Mouse (Mus musculus) bone marrow macrophage, adult 2 months (primary cell): ENCODE measurements around the gene Ccdc42. TPM values are rescaled to one million over a fixed set of nuclear protein-coding genes. Genes with fewer than 3 reads are reported as not detected.

Source experiments
- H3K27ac ChIP-seq: 2 replicates; pipeline ENCODE4 v1.5.1; 2012; ENCODE audit warnings: low read depth, low read length; ENCODE audit not compliant: insufficient read depth
- H3K4me1 ChIP-seq: 2 replicates; pipeline ENCODE4 v1.6.1; 2012; ENCODE audit warnings: low read length; ENCODE audit not compliant: control insufficient read depth, insufficient read depth
- H3K4me3 ChIP-seq: 2 replicates; pipeline ENCODE4 v1.5.1; 2012; ENCODE audit warnings: mild to moderate bottlenecking, low read length, moderate library complexity; ENCODE audit not compliant: insufficient read depth
- CTCF ChIP-seq: IDR thresholded peaks from 2 replicates; pipeline ENCODE4 v1.5.1; 2012; ENCODE audit warnings: low read depth, mild to moderate bottlenecking, low read length, moderate library complexity
- POLR2A ChIP-seq: IDR thresholded peaks from 2 replicates; pipeline ENCODE4 v1.6.1; 2012; ENCODE audit warnings: mild to moderate bottlenecking, low read depth, low read length, borderline replicate concordance
- polyA plus RNA-seq: library from polyadenylated mRNA; stranded (reverse); fragments of >200 nt; gene quantifications from 2 replicates; pipeline ENCODE4 v1.2.4, GENCODE M21; 2012; ENCODE audit not compliant: missing spikeins, insufficient read depth, insufficient read length

Gene Ccdc42
- polyA plus RNA-seq, 1 experiment, result not detected

DNA sequence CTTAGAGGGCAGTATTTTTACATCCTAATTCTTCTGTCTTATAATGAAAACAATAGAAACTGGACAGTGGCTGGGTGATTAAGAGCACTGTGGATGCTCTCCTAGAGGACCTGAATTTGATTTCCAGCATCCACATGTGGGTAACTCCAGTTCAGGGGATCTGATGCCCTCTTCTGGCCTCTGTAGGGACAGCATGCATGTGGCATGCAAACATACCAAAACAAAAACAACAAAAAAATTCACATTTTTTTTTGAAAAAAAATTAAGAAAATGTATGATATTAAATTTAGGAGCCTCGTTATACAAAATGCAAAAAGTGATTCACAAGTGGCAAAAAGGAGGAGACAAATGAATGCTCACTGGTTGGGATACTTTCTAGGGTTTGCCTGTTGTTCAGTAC, 27.3 kb upstream of the Ccdc42 start:
- no peak for TF ChIP-seq CTCF
- TF ChIP-seq POLR2A, result no peak
- Histone ChIP-seq H3K27ac (no peak overlapping the region), H3K4me3 (no peak overlapping the region), H3K4me1 (no peaks in the 10 kb centered on the region)

DNA sequence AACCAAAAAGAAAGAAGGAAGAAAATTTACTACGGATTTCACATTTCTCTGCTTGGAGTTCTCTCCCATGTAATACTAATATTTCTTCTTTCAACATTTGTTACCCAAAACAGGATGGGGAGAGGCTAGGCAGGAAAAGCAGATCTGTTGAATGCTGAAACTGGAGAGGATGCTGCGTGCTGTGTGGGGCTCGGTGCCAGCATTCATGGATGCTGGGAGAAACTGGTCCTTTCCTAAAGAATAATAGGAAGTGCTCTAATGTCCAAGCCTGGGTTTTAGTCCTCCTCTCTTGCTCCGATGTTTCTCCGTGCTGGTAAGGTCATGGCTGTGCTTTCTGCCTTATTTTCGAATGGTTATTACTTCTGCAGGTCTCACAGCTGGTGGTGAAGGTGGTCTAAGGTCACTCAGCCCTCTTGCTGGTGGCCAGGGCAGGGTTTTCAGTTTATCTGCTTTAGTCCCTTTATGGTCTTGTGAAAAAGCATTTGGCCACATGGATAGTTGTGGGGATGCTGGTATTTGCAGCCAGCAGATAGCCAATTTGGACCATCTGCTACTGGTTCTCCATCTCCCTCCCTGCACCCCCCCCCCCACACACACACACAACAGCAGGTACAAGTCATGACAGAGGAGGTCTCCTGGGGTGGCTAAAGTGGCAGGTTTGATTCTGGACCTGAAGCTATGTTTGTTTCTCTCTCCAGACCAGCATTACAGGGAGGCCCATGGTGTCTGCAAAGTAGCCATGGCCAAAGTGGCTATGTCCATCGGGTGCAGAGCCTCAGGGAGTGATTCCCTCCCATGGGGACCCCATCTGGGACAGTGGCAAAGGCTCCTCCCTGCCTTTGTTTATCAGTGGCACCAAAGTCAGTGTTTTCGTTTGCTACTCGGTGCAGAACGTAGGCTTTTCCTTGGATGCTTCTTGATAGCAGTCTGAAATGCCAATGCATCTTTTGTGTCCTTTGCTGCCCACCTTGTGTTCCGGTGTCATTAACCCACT, 24.6 kb upstream of the Ccdc42 start:
- no peak for TF ChIP-seq POLR2A
- no peak for TF ChIP-seq CTCF
- Histone ChIP-seq H3K27ac (no peak overlapping the region), H3K4me1 (no peaks in the 10 kb centered on the region), H3K4me3 (no peak overlapping the region)

DNA sequence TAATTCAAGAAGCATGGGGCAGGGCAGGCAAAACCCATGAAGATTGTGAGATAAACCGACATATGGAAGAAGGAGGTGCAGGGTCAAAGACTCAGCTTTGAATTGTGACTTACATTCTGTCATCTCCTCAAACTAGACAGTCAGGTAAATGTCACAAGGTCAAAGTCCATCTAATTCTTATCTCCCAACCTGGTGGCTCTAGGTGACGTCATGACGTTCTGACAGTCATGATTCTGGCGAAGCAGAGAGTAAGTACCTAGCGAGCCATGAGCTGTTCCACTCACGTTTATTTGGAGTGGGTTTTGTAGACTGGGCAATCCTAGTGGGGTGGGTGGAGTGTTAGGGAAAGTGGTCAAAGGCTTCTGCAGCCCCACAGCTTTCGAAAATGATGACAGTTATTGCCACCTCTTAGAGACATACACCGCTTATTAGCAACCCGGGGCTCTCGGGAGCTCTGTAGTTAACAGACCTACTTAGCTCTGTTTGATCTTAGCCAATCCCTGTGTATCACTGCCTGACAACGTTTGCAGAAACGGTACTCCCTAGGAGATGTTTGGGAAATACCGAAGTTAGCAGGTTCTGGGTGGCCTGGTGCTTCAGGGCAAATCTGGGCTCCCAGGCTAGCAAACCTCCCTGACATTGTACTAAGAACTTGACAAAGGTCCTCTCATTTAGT, 22.3 kb upstream of the Ccdc42 start:
- Histone ChIP-seq H3K4me3 (no peak overlapping the region), H3K4me1 (no peaks in the 10 kb centered on the region)
- no peak for TF ChIP-seq POLR2A
- TF ChIP-seq CTCF, result no peak

DNA sequence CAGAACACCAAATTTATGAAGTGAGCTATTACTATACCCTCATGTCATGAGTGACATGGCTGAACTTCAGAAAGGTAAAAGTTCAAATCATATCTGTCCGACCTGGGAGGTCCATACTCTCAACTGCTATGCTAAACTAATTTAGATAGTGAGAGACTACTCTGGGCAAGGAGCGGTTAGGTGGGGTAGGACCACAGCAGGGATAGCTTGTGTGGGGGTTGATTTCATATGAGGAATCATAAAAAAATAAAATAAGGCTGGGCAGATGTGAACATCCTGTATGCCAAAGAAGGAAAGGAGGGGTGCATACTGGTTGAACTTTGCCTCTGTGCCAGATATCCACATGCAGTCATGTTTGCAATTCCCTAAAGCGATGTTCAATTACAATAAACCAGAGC, 21.8 kb upstream of the Ccdc42 start:
- Histone ChIP-seq H3K27ac (no peak overlapping the region), H3K4me1 (no peaks in the 10 kb centered on the region), H3K4me3 (no peak overlapping the region)
- no peak for TF ChIP-seq CTCF
- no peak for TF ChIP-seq POLR2A

More for the DNA sequence above, 22.3 kb upstream of the Ccdc42 start:
- H3K27ac ChIP-seq, result no peak overlapping the region

DNA sequence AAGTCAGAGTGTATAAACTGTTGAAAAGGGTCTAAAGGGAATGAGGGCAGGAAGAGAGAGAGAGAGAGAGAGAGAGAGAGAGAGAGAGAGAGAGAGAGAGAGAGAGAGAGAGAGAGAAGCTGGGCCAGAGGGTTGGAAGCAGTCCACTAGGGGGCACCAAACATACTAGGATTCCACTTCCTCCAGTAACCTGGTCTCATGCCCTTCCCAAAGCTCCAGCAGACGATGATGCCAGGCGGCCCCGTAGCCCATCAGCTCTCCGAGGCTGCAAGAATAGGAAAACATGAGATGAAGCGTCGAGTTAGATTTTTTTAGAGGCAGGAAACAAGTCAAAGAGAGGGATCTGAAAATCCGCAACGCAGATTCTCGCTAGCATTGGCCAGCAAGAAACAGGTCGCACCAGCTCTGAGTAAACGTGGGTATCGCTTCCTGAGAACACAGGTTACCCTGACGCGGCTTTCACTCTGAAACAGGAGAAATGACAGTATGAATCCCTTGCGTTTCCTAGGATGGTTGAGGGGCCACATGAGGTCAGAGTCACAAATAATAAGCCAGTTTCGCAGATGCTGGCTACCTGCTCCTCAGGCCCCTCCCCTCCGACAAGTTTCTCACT, 20.3 kb upstream of the Ccdc42 start:
- Histone ChIP-seq H3K27ac (no peak overlapping the region), H3K4me1 (no peaks in the 10 kb centered on the region), H3K4me3 (no peak overlapping the region)
- TF ChIP-seq CTCF (peak; percentile 40), POLR2A (no peak)

DNA sequence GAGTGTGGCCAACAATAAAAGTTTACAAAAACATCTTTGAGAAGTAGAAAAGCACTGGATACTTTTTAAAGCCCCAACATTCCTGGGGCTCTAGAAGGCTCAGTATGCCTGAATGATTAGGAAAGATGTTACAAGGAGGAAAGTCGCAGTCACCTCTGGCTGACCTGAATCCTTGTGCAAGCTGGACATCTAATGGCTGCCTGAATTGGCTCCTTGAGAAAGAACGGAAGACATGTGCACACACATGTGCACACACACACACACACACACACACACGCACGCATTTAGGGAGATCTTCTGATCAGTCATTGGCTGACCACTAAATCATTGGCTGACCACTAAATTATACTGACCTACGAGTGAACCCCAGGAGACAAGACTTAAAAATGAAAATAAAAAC, 16.0 kb upstream of the Ccdc42 start:
- Histone ChIP-seq H3K4me1 (no peaks in the 10 kb centered on the region), H3K4me3 (no peak overlapping the region), H3K27ac (no peak overlapping the region)
- TF ChIP-seq CTCF (no peak), POLR2A (no peak)

DNA sequence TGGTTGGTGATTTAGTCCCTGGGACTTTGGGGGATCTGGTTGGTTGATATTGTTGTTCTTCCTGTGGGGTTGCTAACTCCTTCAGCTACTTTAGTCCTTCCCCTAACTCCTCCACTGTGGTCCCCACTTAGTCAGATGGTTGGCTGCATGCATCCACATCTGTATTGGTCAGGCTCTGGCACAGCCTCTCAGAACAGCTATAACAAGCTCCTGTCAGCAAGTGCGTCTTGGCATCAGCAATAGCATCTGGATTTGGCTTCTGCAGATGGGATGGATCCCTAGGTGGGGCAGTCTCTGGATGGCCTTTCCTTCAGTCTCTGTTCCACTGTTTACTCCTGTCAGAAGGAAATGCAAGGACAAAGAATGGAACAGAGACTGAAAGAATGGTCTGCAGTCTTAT, 9.7 kb upstream of the Ccdc42 start:
- Histone ChIP-seq H3K4me3 (no peak overlapping the region), H3K4me1 (no peaks in the 10 kb centered on the region), H3K27ac (no peak overlapping the region)
- no peak for TF ChIP-seq POLR2A
- TF ChIP-seq CTCF, result no peak

DNA sequence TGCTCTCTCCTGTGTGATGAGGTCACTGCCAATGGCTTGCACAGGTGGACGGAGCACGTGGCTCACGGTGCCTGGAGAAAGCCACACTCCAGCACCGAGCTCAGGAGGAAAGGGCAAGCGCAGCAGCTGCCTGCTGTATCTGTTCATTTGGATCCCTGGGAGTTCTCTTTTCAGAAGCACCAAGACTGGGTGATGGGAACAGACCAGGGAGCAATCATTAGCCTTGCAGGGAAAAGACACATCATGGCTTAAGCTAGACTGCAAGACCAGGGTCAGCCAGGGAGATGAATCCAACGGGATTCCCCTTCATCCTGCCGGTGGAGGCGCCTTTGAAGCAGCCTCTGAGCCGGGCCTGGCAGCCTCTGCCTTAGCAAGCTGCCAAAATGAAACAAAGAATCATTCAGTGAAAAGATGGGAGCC, 7.3 kb upstream of the Ccdc42 start:
- no peaks in the 10 kb centered on the region for H3K4me1 ChIP-seq
- no peak for TF ChIP-seq CTCF
- TF ChIP-seq POLR2A, result no peak
- H3K4me3 ChIP-seq, result no peak overlapping the region
- H3K27ac ChIP-seq, result no peak overlapping the region

DNA sequence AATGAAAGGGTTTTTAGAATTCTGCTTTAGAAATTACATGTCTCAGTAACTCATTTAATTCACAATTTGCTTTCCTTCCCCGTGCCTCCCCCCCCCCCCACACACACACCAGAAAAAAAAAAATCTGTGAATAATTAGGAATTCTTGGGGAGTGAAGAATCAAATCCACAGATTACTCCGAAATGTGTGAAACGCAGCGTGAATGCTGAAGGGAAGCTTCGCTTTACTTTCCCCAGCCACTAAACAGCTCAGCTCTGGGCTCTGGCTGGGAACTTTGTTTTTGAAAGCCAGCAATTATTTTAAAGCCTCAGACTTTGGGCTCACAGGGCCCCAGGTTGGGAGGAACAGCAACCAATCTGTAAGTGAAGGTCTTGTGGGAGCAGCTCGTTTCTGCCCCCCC, 6.3 kb upstream of the Ccdc42 start:
- Histone ChIP-seq H3K4me3 (no peak overlapping the region), H3K27ac (no peak overlapping the region), H3K4me1 (no peaks in the 10 kb centered on the region)
- TF ChIP-seq POLR2A (no peak), CTCF (no peak)

DNA sequence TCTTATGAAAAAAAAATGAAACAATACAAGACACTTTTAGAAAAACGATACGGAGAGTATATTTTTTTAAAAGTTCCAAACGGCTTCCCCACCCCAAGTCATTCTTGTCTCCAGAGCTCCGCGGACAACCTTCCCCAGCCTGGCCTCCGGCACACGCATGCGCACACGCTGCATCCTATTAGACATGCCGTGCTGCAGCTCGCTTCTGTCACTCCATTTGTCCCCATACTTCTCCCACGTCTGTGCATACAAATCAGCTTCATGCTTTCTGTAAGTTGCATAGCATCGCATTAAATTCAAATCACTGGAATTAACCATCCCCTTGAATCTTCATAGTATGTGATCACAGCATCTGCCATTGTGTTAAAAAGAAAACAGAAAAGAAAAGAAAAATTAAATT, 3.6 kb upstream of the Ccdc42 start:
- TF ChIP-seq CTCF (no peak), POLR2A (no peak)
- Histone ChIP-seq H3K27ac (no peak overlapping the region), H3K4me3 (no peak overlapping the region), H3K4me1 (no peaks in the 10 kb centered on the region)
